Mouse (Mus musculus) kidney, adult 2 months (tissue): Measurements from ENCODE around the gene Crkl. TPM values are rescaled to one million over a fixed set of nuclear protein-coding genes. Genes with fewer than 3 reads are reported as not detected.

Source experiments
- DNase-seq: peaks from one replicate; pipeline ENCODE4 v3.0.0; 2021
- H3K27ac ChIP-seq: fragments of 200-500 bp; 2 replicates; pipeline ENCODE4 v1.5.1; 2012; ENCODE audit warnings: low read depth, low read length, control low read depth, inconsistent platforms; ENCODE audit not compliant: insufficient read depth
- H3K27me3 ChIP-seq: fragments of 200-500 bp; replicated peaks from 2 replicates; pipeline ENCODE4 v1.6.1; 2012; ENCODE audit warnings: mild to moderate bottlenecking, moderate library complexity, low read length, inconsistent platforms; ENCODE audit not compliant: control insufficient read depth, insufficient read depth
- H3K36me3 ChIP-seq: fragments of 200-500 bp; 2 replicates; pipeline ENCODE4 v1.6.1; 2012; ENCODE audit warnings: mild to moderate bottlenecking, moderate library complexity, low read length, inconsistent platforms; ENCODE audit not compliant: control insufficient read depth, insufficient read depth
- H3K4me1 ChIP-seq: fragments of 200-500 bp; 2 replicates; pipeline ENCODE4 v1.6.1; 2011; ENCODE audit warnings: low read length; ENCODE audit not compliant: control insufficient read depth, insufficient read depth
- H3K4me3 ChIP-seq: fragments of 200-500 bp; 2 replicates; pipeline ENCODE4 v1.5.1; 2011; ENCODE audit warnings: mild to moderate bottlenecking, low read depth, low read length, control low read depth; ENCODE audit not compliant: insufficient read depth
- CTCF ChIP-seq: fragments of 200-500 bp; conservative IDR thresholded peaks from 2 replicates; pipeline ENCODE4 v1.5.1; 2011; ENCODE audit warnings: low read depth, mild to moderate bottlenecking, control low read depth, low read length, moderate library complexity, mixed read lengths; ENCODE audit not compliant: insufficient read depth, insufficient read length
- POLR2A ChIP-seq: fragments of 200-500 bp; IDR thresholded peaks from one replicate; pipeline ENCODE4 v1.6.1; 2011; ENCODE audit warnings: low read depth, low read length, control low read depth
- WGBS: fragments of 180-500 bp; shearing (Covaris S2); methylation state at CpG from one replicate; pipeline ENCODE4 v1.1.7; 2018; 5-methylcytosine and 5-hydroxymethylcytosine counted together
- polyA plus RNA-seq: library from polyadenylated mRNA; depleted of rRNA; stranded (reverse); fragments of >200 nt; gene quantifications from 2 replicates; pipeline ENCODE4 v1.2.3, GENCODE M21; 2012; rRNA removed

Gene Crkl
- polyA plus RNA-seq = 34.4 and 43.3 TPM in 2 replicates

- H3K36me3 ChIP-seq = no peaks in the 10 kb centered on the region; the same call in 1 of the 2 replicates
- no peak for TF ChIP-seq CTCF
- no peak for TF ChIP-seq POLR2A
- peaks cover 11% of the 10 kb centered on the region; the same call in 1 of the 2 replicates for H3K4me1 ChIP-seq
- peak within 1 kb of the TSS; percentile 97 for H3K4me3 ChIP-seq
- H3K27ac ChIP-seq = peak within 1 kb of the TSS; percentile 90
- DNase-seq = peak; percentile 99
- no peaks in the 10 kb centered on the region for H3K27me3 ChIP-seq
- under 1% methylated on average over 63 of the region's 63 CpGs for WGBS
Observed at GRCm38 (mm10) chr16:17451541-17452372, at the start of gene Crkl. Crkl (plus strand) TSS chr16:17451987.

- DNase-seq = peak; percentile 68
- Histone ChIP-seq H3K36me3 (no peaks in the 10 kb centered on the region; the same call in 1 of the 2 replicates), H3K4me1 (peaks cover 10% of the 10 kb centered on the region), H3K27me3 (no peaks in the 10 kb centered on the region), H3K4me3 (no peak overlapping the region), H3K27ac (no peak overlapping the region)
- WGBS = 88% methylated on average over 1 of the region's 1 CpGs
- TF ChIP-seq POLR2A (no peak), CTCF (peak; percentile 31; the same call in 1 of the 2 replicates)
Observed at GRCm38 (mm10) chr16:17402855-17403254, 48.9 kb upstream of the Crkl start.

GRCm38 (mm10) chr16:17405271-17405696 lies 46.5 kb upstream of the Crkl start:
- WGBS = under 1% methylated on average over 22 of the region's 22 CpGs
- Histone ChIP-seq H3K4me3 (peak overlapping the region; percentile 98), H3K4me1 (peaks cover 13% of the 10 kb centered on the region), H3K27ac (peak overlapping the region; percentile 79), H3K36me3 (no peaks in the 10 kb centered on the region; the same call in 1 of the 2 replicates), H3K27me3 (no peaks in the 10 kb centered on the region)
- peak; percentile 83 for DNase-seq
- TF ChIP-seq CTCF (no peak), POLR2A (no peak)

GRCm38 (mm10) chr16:17405736-17406443 lies 45.9 kb upstream of the Crkl start, which contains the start of the genes Snap29 and Pi4ka:
Snap29 (plus strand) TSS chr16:17405986.
Pi4ka (minus strand) TSS chr16:17406314.
- DNase-seq = peak; percentile 100
- Histone ChIP-seq H3K4me1 (peaks cover 13% of the 10 kb centered on the region), H3K27me3 (no peaks in the 10 kb centered on the region), H3K36me3 (no peaks in the 10 kb centered on the region; the same call in 1 of the 2 replicates), H3K27ac (peak within 1 kb of the TSS; percentile 79), H3K4me3 (peak within 1 kb of the TSS; percentile 98)
- TF ChIP-seq CTCF (no peak), POLR2A (peak; percentile 18)
- under 1% methylated on average over 67 of the region's 69 CpGs for WGBS

- Histone ChIP-seq H3K36me3 (no peaks in the 10 kb centered on the region; the same call in 1 of the 2 replicates), H3K4me3 (peak overlapping the region; percentile 96), H3K4me1 (peaks cover 13% of the 10 kb centered on the region), H3K27ac (peak overlapping the region; percentile 36; the same call in 1 of the 2 replicates), H3K27me3 (no peaks in the 10 kb centered on the region; the same call in 1 of the 2 replicates)
- 21% methylated on average over 9 of the region's 9 CpGs for WGBS
- peak; percentile 71 for DNase-seq
- no peak for TF ChIP-seq CTCF
- TF ChIP-seq POLR2A = no peak
Observed at GRCm38 (mm10) chr16:17406512-17407231, 45.1 kb upstream of the Crkl start.

DNA sequence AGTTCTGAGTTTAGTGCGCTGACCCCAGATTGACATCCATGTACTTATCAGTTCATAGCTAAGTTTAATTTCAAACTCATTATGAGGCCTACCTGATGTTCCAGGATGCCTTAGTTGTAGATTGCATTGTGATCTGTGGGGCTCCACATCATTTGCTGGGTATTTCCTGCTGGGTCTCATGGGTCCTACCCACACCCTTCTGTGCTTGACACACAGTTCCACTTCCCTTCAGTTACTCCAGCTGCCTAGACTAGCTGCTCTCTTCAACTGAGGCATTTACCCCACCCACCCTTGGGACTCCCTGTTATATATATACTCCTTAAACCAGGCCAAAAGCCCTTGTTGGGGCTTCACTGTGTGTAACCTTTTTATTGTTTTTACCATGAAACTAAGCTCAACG lies 42.7 kb upstream of the Crkl start:
- Histone ChIP-seq H3K27ac (0 out of 2 replicates have a peak overlapping the region, but pooled peaks have one; percentile 9), H3K27me3 (no peaks in the 10 kb centered on the region; the same call in 1 of the 2 replicates), H3K4me1 (peaks cover 13% of the 10 kb centered on the region), H3K4me3 (no peak overlapping the region), H3K36me3 (no peaks in the 10 kb centered on the region)
- no peak for TF ChIP-seq CTCF
- no peak for TF ChIP-seq POLR2A
- no peak for DNase-seq
- 88% methylated on average over 2 of the region's 2 CpGs for WGBS
